Mouse (Mus musculus) hematopoietic stem cell, adult 5-6 weeks (primary cell): Measurements from ENCODE around the gene Agbl3. TPM values are rescaled to one million over a fixed set of nuclear protein-coding genes. Genes with fewer than 3 reads are reported as not detected.

ENCODE experiments used
- ATAC-seq, 2 experiments: fragments of 125-278 bp in 1 of 2; replicated peaks in 1 of 2; 2 replicates each; pipeline ENCODE4 v1.8.0; 2016 to 2017; ENCODE audit warnings: inconsistent platforms in 2 of 2, mild to moderate bottlenecking in 2 of 2, moderate number of reproducible peaks in 2 of 2, low read depth in 1 of 2, moderate TSS enrichment in 1 of 2; ENCODE audit not compliant: low FRiP score in 2 of 2, poor library complexity in 2 of 2, severe bottlenecking in 2 of 2, insufficient read depth in 1 of 2, low TSS enrichment in 1 of 2
- total RNA-seq: library from RNA; stranded (forward); fragments of 172-1452, 232-1000 nt; gene quantifications from 2 replicates; pipeline ENCODE4 v1.2.3, GENCODE M21; 2017

Agbl3 gene
- total RNA-seq, result 7.1 and 9.3 TPM in 2 replicates

- peak; percentile 90 to 93 for ATAC-seq
These were observed at the start of gene Agbl3 for GRCm38 (mm10) chr6:34780231-34780942. TSS of gene Agbl3 (plus strand) at chr6:34780432.

- ATAC-seq, result no peak
These were observed 49.2 kb upstream of the Agbl3 start for GRCm38 (mm10) chr6:34731007-34731406.

- no peak for ATAC-seq
These were observed 48.7 kb upstream of the Agbl3 start for GRCm38 (mm10) chr6:34731529-34731928.

GRCm38 (mm10) chr6:34734940-34735695 lies 45.1 kb upstream of the Agbl3 start:
- no peak for ATAC-seq

GRCm38 (mm10) chr6:34736934-34737333 lies 43.3 kb upstream of the Agbl3 start:
- ATAC-seq, result no peak

- ATAC-seq, result no peak
These were observed 36.3 kb upstream of the Agbl3 start for GRCm38 (mm10) chr6:34743946-34744345.

- no peak for ATAC-seq
These were observed 32.4 kb upstream of the Agbl3 start for GRCm38 (mm10) chr6:34747846-34748245.

- ATAC-seq, result no peak
These were observed 31.7 kb upstream of the Agbl3 start for GRCm38 (mm10) chr6:34748566-34748965.

GRCm38 (mm10) chr6:34749526-34749925 lies 30.7 kb upstream of the Agbl3 start:
- ATAC-seq, result no peak

- ATAC-seq, result no peak
These were observed 29.6 kb upstream of the Agbl3 start for GRCm38 (mm10) chr6:34750487-34751120.

- no peak for ATAC-seq
These were observed 28.6 kb upstream of the Agbl3 start for GRCm38 (mm10) chr6:34751625-34752024.

- ATAC-seq, result peak; percentile 71 to 75
These were observed 25.8 kb upstream of the Agbl3 start for GRCm38 (mm10) chr6:34754448-34754847.

- ATAC-seq, result no peak
These were observed 21.9 kb upstream of the Agbl3 start for GRCm38 (mm10) chr6:34758340-34758739.

- ATAC-seq, result peak in 1 of 2 experiments; percentile 62; a peak in 2 of 4 replicates
These were observed 20.2 kb upstream of the Agbl3 start for GRCm38 (mm10) chr6:34760023-34760422.

GRCm38 (mm10) chr6:34765721-34766120 lies 14.5 kb upstream of the Agbl3 start:
- ATAC-seq, result no peak

- ATAC-seq, result no peak
These were observed 10.2 kb upstream of the Agbl3 start for GRCm38 (mm10) chr6:34769984-34770383.

GRCm38 (mm10) chr6:34770491-34770890 lies 9.7 kb upstream of the Agbl3 start:
- no peak for ATAC-seq

GRCm38 (mm10) chr6:34776396-34776795 lies 3.8 kb upstream of the Agbl3 start:
- ATAC-seq, result no peak
